Mouse (Mus musculus) spleen, postnatal 0 days (tissue): ENCODE results near the gene Gm21985. TPM values are rescaled to one million over a fixed set of nuclear protein-coding genes. Genes with fewer than 3 reads are reported as not detected.

Experiments used
- polyA plus RNA-seq: library from polyadenylated mRNA; unstranded; fragments of >200 nt; fragmentation: Nextera tagmentation; extraction: Ambion mirVana; gene quantifications from 2 replicates; pipeline ENCODE4 v1.2.1, GENCODE M21; 2015

The Gm21985 gene
- polyA plus RNA-seq, result not detected in 2 replicates

DNA sequence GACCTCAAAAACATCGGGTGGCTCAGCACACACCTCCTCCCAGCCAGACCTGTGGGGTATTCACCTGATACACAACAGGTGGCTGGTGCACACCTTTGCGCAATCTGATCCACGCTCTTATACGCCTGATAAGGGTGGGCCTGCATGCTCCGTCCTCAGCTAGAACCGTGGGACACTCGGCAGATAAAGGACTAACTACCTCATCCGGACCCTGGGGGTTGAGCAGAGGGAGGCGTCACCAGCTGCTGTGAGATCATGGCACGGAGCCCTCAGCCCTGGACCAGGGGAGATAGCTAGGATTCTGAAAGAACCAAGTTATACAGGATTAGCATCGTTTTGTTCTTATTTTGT lies at the start of gene Gm21985:
TSS of gene Gm21985 (plus strand) at position 73 of the 351 bp plus-strand sequence.

DNA sequence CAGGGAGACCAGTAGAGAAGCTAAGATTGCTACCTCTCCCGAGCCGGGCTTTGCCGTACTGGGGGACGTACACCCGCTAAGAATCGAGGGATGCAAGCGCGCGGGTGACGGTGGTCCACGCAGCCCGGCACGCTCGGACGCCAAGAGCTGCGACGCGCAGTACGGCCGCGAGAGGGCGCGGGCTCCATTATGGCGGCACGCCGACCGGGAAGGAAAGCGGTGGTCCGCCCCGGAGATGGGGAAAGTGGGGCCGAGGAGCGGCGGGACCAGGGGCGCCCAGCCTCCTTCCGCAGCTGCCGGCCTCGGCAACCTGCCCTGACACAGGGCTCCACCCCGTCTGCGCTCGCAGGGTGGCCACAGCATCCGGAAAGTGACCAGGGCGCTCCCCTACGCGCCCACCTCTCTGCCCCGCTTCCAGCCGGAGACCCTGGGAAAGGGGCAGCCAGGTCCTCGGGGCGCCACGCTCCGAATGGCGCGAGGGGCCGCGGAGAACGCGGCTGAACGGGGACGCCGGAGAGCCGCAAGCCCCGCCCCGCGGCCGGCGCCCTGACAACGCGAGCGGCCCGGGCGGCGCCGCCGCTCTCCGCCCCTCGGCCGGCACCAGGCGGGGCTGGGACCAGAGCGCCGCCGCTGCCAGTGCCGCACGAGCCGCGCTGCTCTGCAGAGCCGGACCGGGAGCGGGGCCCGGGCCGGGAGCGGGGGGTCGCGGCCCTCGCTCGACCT lies 26.7 kb upstream of the Gm21985 start, which contains the start of gene Lpcat4:
TSS of gene Lpcat4 (plus strand) at position 257 of the 723 bp plus-strand sequence.

DNA sequence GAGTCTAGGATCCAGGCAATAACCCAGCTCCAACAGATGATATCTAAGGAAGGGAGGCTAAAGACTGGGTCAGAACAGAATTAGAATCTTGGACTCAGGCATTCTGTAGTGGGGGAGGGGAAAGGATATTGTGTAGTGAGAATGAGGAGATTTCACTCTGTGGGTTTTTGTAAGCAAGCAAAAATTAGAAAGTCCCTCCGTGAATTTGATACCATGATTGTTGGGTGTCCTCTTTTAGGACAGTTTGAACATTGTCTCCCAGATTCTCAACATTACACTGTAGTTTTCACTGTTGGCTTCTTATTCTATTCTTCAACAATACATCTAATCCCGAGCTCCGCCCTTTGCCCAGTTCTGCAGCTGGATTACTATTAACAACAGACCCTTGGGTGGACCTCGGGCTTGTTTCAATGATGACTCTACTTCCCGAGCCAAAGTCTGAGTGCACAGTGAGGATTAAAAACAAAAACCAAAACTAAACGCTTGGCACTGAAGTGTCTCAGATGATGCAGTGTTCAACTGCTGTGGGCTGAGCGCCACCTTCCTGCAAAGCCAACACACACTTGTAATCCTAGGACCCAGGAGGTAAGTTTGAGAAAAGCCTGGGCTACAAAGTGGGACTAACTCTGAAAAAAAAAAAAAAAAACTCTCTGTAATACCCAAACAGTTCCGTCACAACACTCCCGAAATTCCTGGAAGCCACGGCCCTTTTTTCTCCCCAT lies 6.7 kb upstream of the Gm21985 start, which contains the start of gene Nutm1:
TSS of gene Nutm1 (minus strand) at position 51 of the 722 bp plus-strand sequence.

DNA sequence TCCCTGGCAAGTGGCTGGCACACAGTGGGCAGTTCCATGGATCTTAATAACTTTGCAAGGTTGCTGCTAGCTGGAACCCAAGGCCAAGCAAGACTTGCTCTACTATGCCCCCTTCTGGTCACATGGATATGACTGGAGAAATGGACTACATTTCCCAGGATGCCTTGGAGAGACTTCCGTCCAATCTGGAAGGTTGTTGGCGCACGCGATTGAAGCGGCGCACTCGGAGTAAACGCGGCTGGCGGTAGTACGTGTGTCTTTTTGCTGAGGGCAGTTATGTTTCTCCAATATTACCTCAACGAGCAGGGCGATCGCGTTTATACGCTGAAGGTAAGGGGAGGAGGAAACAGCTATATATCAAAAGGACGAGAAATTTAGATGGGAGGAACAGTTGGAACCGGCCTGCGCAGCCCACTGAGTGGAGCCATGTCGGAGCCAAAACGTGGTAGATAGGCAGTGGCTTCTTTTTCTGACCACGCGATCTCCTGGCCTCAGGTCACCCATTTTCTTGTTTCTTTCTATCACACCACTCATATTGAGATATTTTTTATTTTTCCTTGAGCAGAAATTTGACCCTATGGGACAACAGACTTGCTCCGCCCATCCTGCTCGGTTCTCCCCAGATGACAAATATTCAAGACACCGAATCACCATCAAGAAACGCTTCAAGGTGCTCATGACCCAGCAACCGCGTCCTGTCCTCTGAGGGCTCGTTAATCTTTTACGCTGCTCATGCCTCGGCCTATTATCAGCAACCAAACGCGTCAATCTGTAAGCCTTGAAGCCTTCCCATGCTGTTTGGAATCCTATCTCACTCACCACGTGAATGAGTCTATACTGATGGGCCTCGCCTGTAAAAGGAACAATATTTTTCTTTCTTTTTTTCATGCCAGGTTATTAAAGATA lies 4.1 kb upstream of the Gm21985 start, which contains the start of gene Nop10:
TSS of gene Nop10 (plus strand) at position 179 of the 906 bp plus-strand sequence.

DNA sequence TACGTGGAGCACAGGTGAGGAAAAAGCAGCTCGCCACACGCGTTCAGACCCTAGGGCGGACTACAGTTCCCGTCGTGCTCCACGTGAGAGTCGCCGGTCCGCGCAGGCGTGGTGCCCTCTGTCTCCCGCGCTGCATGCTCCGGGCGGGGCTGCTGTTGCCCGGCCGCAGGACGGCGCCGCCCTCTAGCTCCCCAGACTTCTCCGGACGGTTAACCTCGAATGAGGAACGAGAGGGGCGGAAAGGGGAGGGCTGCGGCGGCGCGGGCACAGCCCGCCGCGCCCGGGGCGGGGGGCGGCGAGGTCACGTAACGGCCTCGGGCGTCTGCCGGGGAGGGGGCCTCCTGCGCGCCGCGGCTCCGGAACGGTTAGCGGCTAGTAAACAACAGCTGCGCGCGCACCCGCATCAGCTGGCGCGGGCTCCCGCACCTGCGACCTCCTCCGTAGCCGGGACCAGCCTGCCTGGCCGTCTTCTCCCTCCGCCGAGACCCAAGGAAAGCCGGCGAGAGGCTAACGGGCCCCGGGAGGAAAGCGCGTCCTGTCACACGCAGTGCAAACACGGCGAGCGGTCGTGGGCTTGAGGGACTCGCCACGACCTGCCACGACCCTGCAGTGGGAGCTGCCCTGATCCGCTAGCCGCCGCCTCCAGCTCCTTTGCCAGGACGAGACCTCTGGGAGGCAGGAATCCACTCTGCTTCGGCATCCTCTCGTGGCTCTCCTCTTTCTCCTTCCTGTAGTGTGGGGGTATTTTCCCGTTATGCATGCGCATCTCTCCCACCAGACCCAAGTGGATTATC lies 469 bp upstream of the Gm21985 start, which contains the start of gene Slc12a6:
TSS of gene Slc12a6 (plus strand) at position 378 of the 794 bp plus-strand sequence.

DNA sequence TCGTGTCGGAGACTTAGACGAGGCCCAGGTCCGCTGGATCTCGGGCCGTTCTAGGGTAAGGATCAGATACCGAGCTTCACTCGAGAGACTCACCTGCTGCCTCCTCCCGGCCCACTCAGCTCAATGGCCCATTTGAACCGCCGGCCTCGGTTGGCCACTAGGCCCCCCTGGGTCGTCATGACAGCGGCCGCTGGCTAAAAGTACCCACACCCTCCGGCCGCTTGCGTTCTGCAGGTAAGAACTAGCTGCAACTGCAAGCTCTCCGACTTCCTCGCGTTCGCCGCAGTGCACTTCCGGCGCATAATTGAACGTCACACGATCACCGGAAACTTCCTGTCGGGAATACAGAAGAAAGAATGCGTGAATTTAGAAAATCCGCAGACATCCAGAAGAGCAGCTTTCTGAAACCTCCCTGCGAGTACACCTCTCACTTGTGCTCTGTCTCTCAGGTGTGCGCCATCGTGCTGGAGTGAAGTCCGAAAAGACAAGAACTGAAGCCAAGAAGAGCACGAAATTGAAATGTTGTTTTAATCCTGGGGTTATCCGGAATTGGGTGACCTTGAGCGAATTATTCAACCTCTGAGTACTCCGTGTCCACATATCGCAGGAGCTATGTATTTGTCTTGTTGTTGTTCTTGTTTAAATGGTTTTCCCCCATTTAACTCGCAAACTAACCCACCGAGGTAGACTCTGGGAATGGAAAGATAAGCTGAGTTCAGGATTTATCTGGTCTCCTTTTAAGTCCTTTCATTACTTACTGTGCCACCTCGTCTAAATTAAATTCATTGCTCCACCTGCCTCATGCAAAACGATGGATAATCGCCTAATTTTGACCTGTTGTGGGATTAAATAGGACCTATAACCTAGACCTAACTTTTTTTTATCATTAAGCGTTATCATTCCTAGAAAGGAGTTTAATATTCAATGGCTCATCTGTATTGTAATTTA lies 101.9 kb downstream of the Gm21985 start, which contains the start of gene Emc4:
TSS of gene Emc4 (minus strand) at position 302 of the 948 bp plus-strand sequence.

DNA sequence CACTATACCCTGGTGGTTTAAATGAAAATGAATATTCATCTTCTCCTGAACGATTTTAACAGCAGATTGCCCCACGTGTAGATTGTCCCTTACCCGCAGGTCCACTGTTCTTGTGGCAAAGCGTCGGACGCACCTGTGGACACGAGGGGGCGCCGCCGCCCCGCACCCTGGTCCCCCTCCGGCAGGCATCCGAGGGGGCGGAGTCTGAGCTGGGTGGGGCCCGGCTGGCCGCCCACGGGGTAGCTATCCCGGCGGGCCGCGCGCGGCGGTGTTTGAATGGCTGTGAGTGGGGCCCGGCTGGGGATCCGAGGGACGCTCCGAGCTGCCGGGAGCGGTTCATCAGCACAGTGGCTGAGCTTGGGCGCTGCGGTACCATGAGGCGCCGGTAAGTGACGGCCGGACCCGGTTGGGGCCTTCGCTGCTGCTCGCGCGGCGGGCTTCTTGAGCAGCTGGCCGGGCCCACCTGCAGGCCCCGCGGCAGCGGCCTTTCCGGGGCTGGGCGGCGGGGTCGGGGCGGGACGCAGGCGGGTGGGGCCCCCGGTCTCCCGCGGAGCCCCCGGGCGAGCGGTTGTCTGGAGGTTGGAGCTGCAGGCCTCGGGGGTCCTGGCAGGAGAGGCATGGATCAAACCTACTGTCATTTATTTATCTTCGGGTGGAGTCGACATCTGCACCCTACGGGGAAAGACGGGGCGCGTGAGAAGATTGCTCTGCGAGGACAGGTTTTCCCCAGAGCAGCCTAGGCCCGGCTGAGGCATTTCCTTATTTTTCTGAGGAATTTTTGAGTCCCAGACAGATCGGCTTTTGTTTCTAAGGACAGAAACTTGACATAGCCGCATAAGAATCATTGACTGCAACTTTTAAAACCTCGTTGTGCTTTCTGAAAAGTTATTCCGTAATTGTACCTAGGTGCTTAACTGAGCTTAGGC lies 113.1 kb downstream of the Gm21985 start, which contains the start of gene Katnbl1:
TSS of gene Katnbl1 (plus strand) at position 239 of the 926 bp plus-strand sequence.

DNA sequence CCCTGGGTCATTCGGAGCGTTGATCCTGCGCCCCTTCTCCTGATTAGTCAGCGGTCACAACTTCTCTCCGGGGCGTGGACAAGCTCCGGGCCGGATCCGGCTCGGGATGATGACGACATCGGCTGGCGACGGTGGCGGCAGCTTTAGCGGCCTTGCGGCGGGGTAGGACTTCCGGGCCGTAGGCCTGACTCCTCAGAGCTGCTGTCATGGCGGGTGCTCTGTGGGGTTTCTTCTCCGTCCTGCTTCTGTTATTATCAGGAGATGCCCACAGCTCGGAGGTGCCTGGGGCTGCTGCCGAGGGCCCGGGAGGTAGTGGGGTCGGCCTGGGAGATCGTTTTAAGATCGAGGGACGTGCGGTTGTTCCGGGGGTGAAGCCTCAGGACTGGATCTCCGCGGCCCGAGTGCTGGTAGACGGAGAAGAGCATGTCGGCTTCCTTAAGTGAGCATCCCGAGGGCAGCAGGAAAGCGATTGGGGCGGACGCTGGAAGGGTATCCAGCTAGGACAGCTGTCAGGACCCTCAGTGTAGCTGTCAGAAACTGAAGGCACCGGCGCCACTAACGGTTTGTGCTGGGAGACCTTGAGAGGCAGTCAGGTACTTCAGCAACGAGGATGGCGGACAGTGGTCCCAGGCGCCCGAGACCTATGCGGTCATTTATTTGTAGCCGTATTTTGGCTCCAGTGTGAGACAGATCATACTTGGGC lies 188.9 kb downstream of the Gm21985 start, which contains the start of gene Emc7:
TSS of gene Emc7 (plus strand) at position 136 of the 703 bp plus-strand sequence.

Other genes starting within 250 kb of the Gm21985 start
- gene Olfr1311, start 241.9 kb upstream of the Gm21985 start, polyA plus RNA-seq, result not detected in 2 replicates
- gene Olfr1312, start 216.1 kb upstream of the Gm21985 start, polyA plus RNA-seq, result not detected in 2 replicates
- gene Olfr1313, start 188.5 kb upstream of the Gm21985 start, polyA plus RNA-seq, result not detected in 2 replicates
- gene Olfr1314, start 169.5 kb upstream of the Gm21985 start, polyA plus RNA-seq, result not detected in 2 replicates
- gene Olfr1315-ps1, start 150.9 kb upstream of the Gm21985 start, polyA plus RNA-seq, result not detected in 2 replicates
- gene Olfr1316, start 131.3 kb upstream of the Gm21985 start, polyA plus RNA-seq, result not detected in 2 replicates
- gene Olfr1317, start 126.0 kb upstream of the Gm21985 start, polyA plus RNA-seq, result not detected in 2 replicates
- 0.04 TPM in 1 of 2 replicates, not detected in the other for gene Olfr1318, start 112.1 kb upstream of the Gm21985 start, polyA plus RNA-seq
- gene Lpcat4, start 26.8 kb upstream of the Gm21985 start, polyA plus RNA-seq, result 5.5 and 8.4 TPM in 2 replicates
- 0.04 TPM in 1 of 2 replicates, not detected in the other for gene Nutm1, start 7.0 kb upstream of the Gm21985 start, polyA plus RNA-seq
- gene Nop10, start 4.4 kb upstream of the Gm21985 start, polyA plus RNA-seq, result 190 and 201 TPM in 2 replicates
- gene Slc12a6, start 489 bp upstream of the Gm21985 start, polyA plus RNA-seq, result 10.8 and 14.1 TPM in 2 replicates
- gene Emc4, start 101.7 kb downstream of the Gm21985 start, polyA plus RNA-seq, result 44.8 and 54.7 TPM in 2 replicates
- 18.3 and 19.0 TPM in 2 replicates for gene Katnbl1, start 112.9 kb downstream of the Gm21985 start, polyA plus RNA-seq
- gene Emc7, start 188.7 kb downstream of the Gm21985 start, polyA plus RNA-seq, result 17.1 and 17.8 TPM in 2 replicates
- gene Chrm5, start 214.5 kb downstream of the Gm21985 start, polyA plus RNA-seq, result not detected in 2 replicates
- 4.6 and 6.2 TPM in 2 replicates for gene Aven, start 226.7 kb downstream of the Gm21985 start, polyA plus RNA-seq